Mouse (Mus musculus): Measurements from ENCODE around the gene Ephb2. TPM values are rescaled to one million over a fixed set of nuclear protein-coding genes. Genes with fewer than 3 reads are reported as not detected.
A peak's percentile ranks its signal among the peaks of the same experiment; 100 is the strongest.

The Ephb2 gene
- 23.7 and 24.3 TPM in 2 replicates for polyA plus RNA-seq (2015; fragmentation: Nextera tagmentation; extraction: Ambion mirVana)

DNA sequence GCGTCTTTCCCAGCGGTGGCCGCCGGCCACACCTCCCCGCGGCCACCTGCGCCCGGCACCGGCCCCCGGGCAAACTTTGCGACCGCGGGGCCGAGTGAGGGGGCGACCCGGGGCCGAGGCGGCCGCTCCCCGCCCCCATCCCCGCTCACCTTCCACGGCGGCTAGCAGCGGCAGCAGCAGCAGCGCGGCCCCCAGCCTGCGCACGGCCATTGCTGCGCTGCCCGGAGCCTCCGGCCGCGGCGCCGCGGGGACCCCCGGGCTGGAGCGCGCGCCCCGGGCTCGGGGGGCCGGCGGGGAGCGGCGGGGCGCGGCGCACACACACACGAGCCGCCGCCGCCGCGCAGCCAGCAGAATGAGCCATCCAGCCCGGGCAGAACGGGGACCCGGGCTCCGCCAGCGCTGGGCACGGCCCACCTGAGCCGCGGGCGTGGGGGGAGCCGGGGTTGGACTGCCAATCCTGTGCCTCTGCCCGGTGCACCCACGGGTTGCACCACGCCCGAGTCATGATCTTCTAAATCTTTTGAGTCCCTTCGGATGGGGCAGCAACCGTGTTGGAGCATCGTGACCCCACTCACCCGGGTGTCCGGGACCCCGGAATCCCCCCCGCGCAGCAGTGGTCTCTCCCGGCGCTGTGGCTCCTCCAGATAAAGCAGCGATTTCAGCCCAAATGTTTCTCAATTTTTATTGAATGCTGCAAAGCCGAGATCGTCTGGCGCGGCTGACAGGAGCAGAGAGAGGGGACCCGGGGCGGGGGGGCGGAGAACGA is at the start of gene Ephb2:
Gene Ephb2, minus strand, starts transcription at position 368 of the 766 bp plus-strand sequence.
- H3K27ac ChIP-seq (replicated peaks): peak within 1 kb of the TSS; percentile 99
- under 1% methylated on average over 85 of the region's 88 CpGs for WGBS
- H3K4me3 ChIP-seq: peak within 1 kb of the TSS; percentile 93
- no peaks in the 10 kb centered on the region for H3K36me3 ChIP-seq
- H3K4me1 ChIP-seq (replicated peaks): peaks cover 65% of the 10 kb centered on the region
- no peaks in the 10 kb centered on the region for H3K27me3 ChIP-seq
- peak within 1 kb of the TSS; percentile 88 for H3K9ac ChIP-seq
- ATAC-seq (ENCODE audit: low FRiP score, low read depth): peak; percentile 73
- peak within 1 kb of the TSS; percentile 94 for H3K4me2 ChIP-seq
- no peaks in the 10 kb centered on the region for H3K9me3 ChIP-seq

DNA sequence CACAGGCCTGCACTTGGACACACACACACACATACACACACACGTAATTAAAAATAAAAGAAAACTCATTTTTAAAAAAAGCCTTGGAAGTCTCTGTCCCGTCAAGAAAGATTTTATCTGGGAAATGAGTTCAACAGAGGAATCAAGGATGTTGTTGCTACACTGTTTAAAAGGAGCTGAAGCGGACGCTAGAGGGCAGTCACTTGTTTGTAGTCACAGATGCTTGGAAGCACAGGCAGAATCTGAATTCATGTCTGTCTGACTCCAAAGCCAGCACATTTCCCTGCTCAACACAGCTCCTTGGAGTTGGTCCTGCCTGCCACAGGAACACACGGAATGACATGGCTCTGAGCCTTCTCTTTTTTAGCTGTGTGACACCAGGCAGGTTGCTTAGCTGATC is 42.8 kb upstream of the Ephb2 start:
- Histone ChIP-seq H3K4me3 (no peak overlapping the region), H3K36me3 (no peaks in the 10 kb centered on the region), H3K9ac (no peak overlapping the region), H3K27ac (replicated peaks) (no peak overlapping the region), H3K4me1 (replicated peaks) (0 out of 2 replicates have a peak, but pooled peaks cover 4% of the 10 kb centered on the region), H3K27me3 (no peaks in the 10 kb centered on the region), H3K4me2 (no peak overlapping the region), H3K9me3 (no peaks in the 10 kb centered on the region)
- WGBS: 23% methylated on average over 5 of the region's 5 CpGs
- ATAC-seq (ENCODE audit: low FRiP score, low read depth): no peak

DNA sequence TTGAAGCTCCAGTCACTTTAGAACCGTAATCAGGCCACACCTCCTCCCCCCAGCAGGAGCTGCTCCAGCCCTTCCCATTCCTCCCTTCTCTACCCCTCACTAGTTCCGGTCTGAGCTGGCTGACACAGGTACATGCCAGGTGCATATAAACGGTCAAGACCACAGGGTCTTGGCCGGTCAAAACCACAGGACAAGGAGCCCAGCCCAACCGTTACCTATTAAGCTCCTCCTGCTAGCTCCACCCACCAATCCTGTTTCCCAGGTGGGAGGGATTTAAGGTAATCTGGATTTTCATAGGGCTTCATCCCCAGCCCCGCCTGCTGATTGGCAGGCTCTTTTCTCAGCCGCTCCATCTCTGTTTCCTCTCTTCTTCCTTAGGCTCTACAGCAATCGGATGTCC is 42.4 kb upstream of the Ephb2 start:
- 55% methylated on average over 8 of the region's 8 CpGs for WGBS
- ATAC-seq (ENCODE audit: low FRiP score, low read depth): no peak
- Histone ChIP-seq H3K9ac (no peak overlapping the region), H3K27me3 (no peaks in the 10 kb centered on the region), H3K9me3 (no peaks in the 10 kb centered on the region), H3K4me1 (replicated peaks) (0 out of 2 replicates have a peak, but pooled peaks cover 4% of the 10 kb centered on the region), H3K36me3 (no peaks in the 10 kb centered on the region), H3K4me3 (no peak overlapping the region), H3K4me2 (no peak overlapping the region), H3K27ac (replicated peaks) (no peak overlapping the region)

DNA sequence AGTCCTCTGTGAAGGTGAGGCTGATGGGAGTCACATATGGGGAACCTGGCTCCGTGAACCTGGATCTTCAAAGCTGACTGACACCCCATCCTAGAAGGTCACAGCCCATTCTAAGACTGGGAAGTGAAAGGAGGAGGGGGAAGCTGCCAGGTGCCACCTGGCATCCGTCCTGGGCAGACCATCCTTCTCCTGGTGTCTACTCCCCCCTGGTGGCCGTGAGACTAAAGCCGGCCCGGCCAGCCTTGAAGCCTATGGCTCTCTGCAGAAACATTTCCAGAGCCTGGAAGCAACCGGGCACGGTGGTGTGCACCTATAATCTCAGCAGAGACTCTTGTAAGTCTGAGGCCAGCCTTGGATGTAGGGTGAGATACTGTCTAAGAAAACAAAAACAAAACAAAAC is 41.2 kb upstream of the Ephb2 start:
- no peak overlapping the region for H3K9ac ChIP-seq
- no peaks in the 10 kb centered on the region for H3K27me3 ChIP-seq
- no peaks in the 10 kb centered on the region for H3K9me3 ChIP-seq
- H3K4me3 ChIP-seq: no peak overlapping the region
- H3K4me2 ChIP-seq: no peak overlapping the region
- H3K36me3 ChIP-seq: no peaks in the 10 kb centered on the region
- H3K4me1 ChIP-seq (replicated peaks): 0 out of 2 replicates have a peak, but pooled peaks cover 4% of the 10 kb centered on the region
- 17% methylated on average over 7 of the region's 7 CpGs for WGBS
- ATAC-seq (ENCODE audit: low FRiP score, low read depth): peak; percentile 61; the same call in 1 of the 2 replicates
- no peak overlapping the region for H3K27ac ChIP-seq (replicated peaks)

DNA sequence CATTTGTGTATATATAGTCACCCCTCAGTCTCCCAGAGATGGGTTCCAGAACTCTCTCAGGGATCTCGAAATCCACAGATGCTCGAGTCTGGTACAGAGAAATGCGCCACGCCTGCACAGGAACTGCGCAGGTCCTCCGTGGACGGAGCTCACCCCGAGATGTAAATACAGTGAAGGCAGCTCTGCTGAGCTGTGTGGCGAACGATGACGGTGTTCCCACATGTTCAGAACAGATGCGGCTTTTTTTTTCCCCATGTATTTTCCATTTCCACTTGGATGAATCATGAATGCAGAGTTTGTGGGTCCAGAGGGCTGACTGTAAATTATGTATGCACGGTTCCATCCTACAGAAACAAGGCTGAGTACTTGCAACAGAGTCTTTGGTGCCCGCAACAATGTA is 39.2 kb upstream of the Ephb2 start:
- H3K4me1 ChIP-seq (replicated peaks): 0 out of 2 replicates have a peak, but pooled peaks cover 4% of the 10 kb centered on the region
- H3K27me3 ChIP-seq: no peaks in the 10 kb centered on the region
- H3K9ac ChIP-seq: no peak overlapping the region
- no peaks in the 10 kb centered on the region for H3K36me3 ChIP-seq
- H3K9me3 ChIP-seq: no peaks in the 10 kb centered on the region
- no peak overlapping the region for H3K4me3 ChIP-seq
- no peak overlapping the region for H3K4me2 ChIP-seq
- H3K27ac ChIP-seq (replicated peaks): no peak overlapping the region
- no peak for ATAC-seq (ENCODE audit: low FRiP score, low read depth)
- 85% methylated on average over 14 of the region's 14 CpGs for WGBS

DNA sequence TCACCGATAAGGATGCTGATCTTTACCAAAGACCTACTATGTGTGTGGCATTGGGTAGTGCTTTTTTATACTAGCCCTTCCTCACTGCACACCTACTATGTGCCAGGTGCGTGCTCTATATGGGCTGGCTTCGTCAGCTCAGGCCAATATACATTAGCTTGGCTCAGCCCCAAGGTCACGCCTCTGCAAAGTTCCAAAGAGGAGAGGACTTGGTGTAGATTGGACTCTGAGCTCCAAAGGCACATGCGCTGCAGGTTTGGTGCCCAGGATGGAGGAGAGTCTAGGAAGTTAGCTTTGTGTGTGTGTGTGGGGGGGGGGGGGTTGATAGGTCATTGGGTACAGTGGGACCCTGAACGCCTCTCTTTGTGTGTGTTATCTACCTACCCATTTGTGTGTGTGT is 32.6 kb upstream of the Ephb2 start:
- Histone ChIP-seq H3K27ac (replicated peaks) (no peak overlapping the region), H3K27me3 (no peaks in the 10 kb centered on the region)

DNA sequence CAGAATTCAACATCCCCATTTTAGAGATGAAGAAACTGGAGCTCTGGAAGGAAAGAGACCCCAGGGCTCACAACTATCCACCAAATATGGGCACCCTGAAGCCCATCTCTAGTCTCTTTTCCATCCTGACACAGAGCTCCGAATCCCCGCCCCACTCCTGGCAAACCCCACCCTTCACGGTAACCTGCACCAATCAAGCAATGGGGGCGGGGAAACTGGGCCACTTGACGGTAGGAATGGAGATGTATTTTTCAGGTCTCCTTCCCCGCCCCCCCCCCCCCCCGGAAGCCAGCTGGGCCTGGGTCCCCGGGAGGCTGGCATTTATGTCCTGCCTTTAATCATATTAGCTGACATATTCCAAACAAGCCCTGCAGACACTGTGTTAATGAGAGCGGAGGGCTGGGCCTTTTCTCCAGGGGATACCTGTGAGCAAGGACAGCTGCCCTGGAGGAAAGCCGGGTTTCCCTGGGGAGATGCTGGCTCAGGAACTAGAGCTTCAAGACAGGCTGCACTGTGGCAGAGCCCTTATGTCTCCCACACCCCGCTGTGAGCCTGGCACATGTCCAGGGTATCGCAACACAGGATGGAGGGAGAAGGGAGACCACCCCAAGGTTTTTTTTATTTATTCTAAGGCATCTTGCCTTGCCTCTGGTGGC is 32.0 kb upstream of the Ephb2 start:
- H3K4me1 ChIP-seq (replicated peaks): peaks cover 38% of the 10 kb centered on the region
- H3K27me3 ChIP-seq: no peaks in the 10 kb centered on the region
- no peak overlapping the region for H3K9ac ChIP-seq
- H3K36me3 ChIP-seq: no peaks in the 10 kb centered on the region
- no peak overlapping the region for H3K4me3 ChIP-seq
- no peak overlapping the region for H3K27ac ChIP-seq (replicated peaks)
- no peaks in the 10 kb centered on the region for H3K9me3 ChIP-seq
- no peak overlapping the region for H3K4me2 ChIP-seq
- ATAC-seq (ENCODE audit: low FRiP score, low read depth): peak; percentile 59; the same call in 1 of the 2 replicates
- WGBS: 11% methylated on average over 12 of the region's 12 CpGs

More for the DNA sequence above, 32.6 kb upstream of the Ephb2 start:
- H3K9ac ChIP-seq: no peak overlapping the region
- H3K36me3 ChIP-seq: no peaks in the 10 kb centered on the region
- H3K9me3 ChIP-seq: no peaks in the 10 kb centered on the region
- H3K4me1 ChIP-seq (replicated peaks): peaks cover 38% of the 10 kb centered on the region
- no peak for ATAC-seq (ENCODE audit: low FRiP score, low read depth)
- no peak overlapping the region for H3K4me2 ChIP-seq
- no peak overlapping the region for H3K4me3 ChIP-seq
- WGBS: 76% methylated on average over 6 of the region's 6 CpGs

DNA sequence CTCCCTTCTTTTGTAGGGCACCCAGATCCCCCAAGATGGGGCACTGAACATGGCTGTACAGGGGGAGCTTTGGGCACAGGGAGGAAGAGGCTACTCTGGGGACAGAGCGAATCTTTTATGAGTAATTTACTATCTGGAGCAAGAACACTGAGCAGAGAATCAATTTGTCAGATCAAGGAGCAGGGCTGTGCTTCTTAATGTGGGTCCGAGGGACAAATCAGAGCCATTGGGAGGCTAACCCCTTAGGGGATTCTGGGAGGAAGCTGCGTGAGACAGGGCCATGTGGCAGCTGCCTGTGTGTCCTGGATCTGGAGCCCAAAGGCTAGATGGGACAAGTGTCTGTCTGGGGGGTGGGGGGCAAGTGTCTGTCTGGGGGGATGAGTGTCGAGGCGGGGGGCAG is 29.7 kb upstream of the Ephb2 start:
- no peaks in the 10 kb centered on the region for H3K9me3 ChIP-seq
- H3K27ac ChIP-seq (replicated peaks): peak overlapping the region; percentile 77
- peaks cover 51% of the 10 kb centered on the region for H3K4me1 ChIP-seq (replicated peaks)
- peak overlapping the region; percentile 34 for H3K4me2 ChIP-seq
- no peak overlapping the region for H3K9ac ChIP-seq
- 36% methylated on average over 5 of the region's 5 CpGs for WGBS
- no peak for ATAC-seq (ENCODE audit: low FRiP score, low read depth)
- no peaks in the 10 kb centered on the region for H3K27me3 ChIP-seq
- no peaks in the 10 kb centered on the region for H3K36me3 ChIP-seq
- no peak overlapping the region for H3K4me3 ChIP-seq

DNA sequence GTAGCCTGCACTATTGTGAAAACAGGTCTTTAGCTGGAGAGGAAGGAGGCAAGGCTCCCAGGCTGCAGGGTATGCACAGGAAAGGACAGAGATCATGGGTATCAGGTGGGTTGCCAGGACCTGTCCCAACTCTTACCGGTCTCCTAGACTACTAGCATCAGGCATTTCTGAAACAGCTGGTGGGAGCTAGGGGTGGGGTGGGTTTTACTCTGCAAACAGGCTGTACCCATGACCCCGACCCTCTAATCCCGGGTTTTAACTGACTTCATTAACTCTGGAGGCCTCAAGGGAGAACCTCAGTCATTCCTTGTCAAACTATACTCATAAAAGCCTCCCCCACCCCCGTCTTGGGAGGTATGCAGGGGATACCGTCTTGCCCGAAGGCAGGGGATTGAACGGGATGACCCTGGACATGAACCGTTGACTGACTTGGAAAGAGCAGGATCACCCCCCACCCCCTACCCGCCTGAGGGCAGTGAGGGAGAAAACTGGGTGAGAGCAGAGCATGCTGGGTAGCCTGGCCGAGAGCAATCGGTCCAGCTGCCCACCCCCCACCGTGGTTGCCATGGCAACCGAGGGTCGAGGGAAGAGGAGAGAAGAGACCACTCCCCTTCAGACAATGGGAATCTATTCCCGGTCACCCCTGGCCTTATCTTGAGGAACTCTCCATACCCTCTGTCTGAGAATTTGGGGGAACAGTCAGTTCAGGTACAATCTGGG is 29.1 kb upstream of the Ephb2 start:
- ATAC-seq (ENCODE audit: low FRiP score, low read depth): peak; percentile 51; the same call in 1 of the 2 replicates
- H3K9ac ChIP-seq: no peak overlapping the region
- H3K27me3 ChIP-seq: no peaks in the 10 kb centered on the region
- H3K4me1 ChIP-seq (replicated peaks): peaks cover 51% of the 10 kb centered on the region
- H3K9me3 ChIP-seq: no peaks in the 10 kb centered on the region
- H3K4me2 ChIP-seq: peak overlapping the region; percentile 34
- H3K4me3 ChIP-seq: no peak overlapping the region
- WGBS: 5% methylated on average over 15 of the region's 15 CpGs
- peak overlapping the region; percentile 77 for H3K27ac ChIP-seq (replicated peaks)
- H3K36me3 ChIP-seq: no peaks in the 10 kb centered on the region

DNA sequence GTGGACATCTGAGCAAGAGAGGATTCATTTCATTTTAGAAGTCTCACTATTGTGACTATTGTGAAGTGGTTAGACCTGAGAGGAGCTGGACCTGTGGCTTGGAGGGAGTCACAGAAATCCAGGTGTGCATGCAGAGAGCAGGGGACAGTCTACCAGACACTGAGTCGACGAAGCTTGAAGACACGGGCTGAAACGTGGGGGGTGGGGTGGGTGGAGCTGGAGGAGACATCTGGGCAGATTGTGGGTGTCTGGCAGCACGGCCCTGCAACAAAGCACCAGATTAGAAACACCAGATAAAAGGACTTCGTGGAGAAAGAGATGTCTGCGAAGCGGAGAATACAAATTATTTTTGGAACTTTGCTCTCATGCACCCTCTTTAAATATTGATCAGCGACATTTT is 27.7 kb upstream of the Ephb2 start:
- no peak for ATAC-seq (ENCODE audit: low FRiP score, low read depth)
- Histone ChIP-seq H3K4me2 (no peak overlapping the region), H3K9me3 (no peaks in the 10 kb centered on the region), H3K27ac (replicated peaks) (no peak overlapping the region), H3K4me3 (no peak overlapping the region), H3K27me3 (no peaks in the 10 kb centered on the region), H3K9ac (no peak overlapping the region), H3K36me3 (no peaks in the 10 kb centered on the region), H3K4me1 (replicated peaks) (peaks cover 51% of the 10 kb centered on the region)
- 38% methylated on average over 9 of the region's 9 CpGs for WGBS

DNA sequence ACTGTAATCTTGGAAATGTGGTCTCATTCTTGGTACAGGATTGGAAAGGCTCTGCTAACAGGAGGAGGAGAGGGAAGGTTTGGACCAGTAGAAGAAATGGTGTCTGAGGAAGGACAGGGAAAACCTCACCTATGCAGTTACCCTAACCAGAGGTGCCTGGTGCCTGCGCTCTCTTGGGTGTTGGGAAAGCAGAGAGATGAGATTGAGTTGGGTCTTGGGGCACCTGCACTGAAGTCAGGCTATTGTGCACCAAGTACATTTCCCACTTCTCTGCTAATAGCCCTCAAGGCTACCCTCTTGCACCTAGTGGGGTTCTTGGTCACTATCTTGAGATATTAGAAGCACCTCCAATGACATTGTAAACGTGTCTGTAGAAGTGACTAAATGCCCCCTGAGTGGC is 26.6 kb upstream of the Ephb2 start:
- 73% methylated on average over 2 of the region's 2 CpGs for WGBS
- Histone ChIP-seq H3K4me2 (no peak overlapping the region), H3K9ac (no peak overlapping the region), H3K4me3 (no peak overlapping the region), H3K36me3 (no peaks in the 10 kb centered on the region), H3K27ac (replicated peaks) (no peak overlapping the region), H3K9me3 (no peaks in the 10 kb centered on the region), H3K27me3 (no peaks in the 10 kb centered on the region), H3K4me1 (replicated peaks) (peaks cover 41% of the 10 kb centered on the region)
- ATAC-seq (ENCODE audit: low FRiP score, low read depth): no peak

DNA sequence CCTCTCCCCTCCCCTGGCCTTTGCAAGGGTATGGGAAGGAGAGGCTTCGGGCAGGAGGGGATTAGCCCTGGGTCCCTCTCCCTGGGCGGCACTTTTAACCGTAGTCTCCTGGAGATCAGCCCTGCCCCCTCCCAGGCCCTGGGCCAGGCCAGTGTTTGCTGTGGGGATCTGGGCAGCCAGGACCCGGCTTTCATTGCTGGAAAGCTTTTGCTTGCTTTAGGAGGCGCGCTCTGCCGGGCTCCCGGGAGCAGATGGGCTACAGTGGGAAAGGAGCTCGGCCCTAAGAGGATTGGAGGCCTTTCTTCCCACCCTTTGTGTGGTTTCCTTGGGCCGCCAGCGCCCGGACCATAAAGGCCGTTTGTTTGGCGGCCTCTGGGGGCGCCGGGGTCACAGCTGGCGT is 26.0 kb upstream of the Ephb2 start:
- no peaks in the 10 kb centered on the region for H3K9me3 ChIP-seq
- 11% methylated on average over 17 of the region's 17 CpGs for WGBS
- H3K4me1 ChIP-seq (replicated peaks): peaks cover 40% of the 10 kb centered on the region
- H3K27me3 ChIP-seq: no peaks in the 10 kb centered on the region
- H3K4me3 ChIP-seq: no peak overlapping the region
- no peak for ATAC-seq (ENCODE audit: low FRiP score, low read depth)
- H3K9ac ChIP-seq: no peak overlapping the region
- H3K4me2 ChIP-seq: no peak overlapping the region
- no peak overlapping the region for H3K27ac ChIP-seq (replicated peaks)
- H3K36me3 ChIP-seq: no peaks in the 10 kb centered on the region
